Mouse (Mus musculus) kidney, adult 9 months (tissue): ENCODE measurements around the gene Mprip.
"Not testable (repeated sequence)": the region's sequence is repeated elsewhere in the genome, so short reads cannot be mapped to it uniquely, and the experiment has no call there.

Experiments
- DNase-seq: peaks from one replicate; pipeline ENCODE4 v3.0.0; 2022

Mprip gene

GRCm38 (mm10) chr11:59719185-59719584 is 58.1 kb downstream of the Mprip start:
- no peak for DNase-seq

DNA sequence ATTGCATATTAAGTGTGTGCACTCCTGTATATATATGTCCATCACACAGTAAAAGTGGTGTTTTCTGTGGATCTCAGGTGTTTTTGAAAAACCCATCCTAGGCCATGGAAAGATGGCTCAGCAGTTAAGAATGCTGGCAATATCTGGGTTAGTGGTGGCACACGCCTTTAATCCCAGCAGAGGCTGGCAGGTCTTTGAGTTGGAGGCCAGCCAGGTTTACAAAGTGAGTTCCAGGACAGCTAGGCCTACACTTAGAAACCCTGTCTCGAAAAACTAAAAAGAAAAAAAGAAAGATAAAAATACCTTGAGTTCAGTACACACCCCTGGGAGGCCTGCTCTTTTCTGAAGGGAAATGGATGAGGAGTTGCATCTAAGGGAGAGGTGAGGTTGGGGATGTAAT is 60.3 kb downstream of the Mprip start:
- DNase-seq: no peak

- DNase-seq: no peak
Measured at GRCm38 (mm10) chr11:59727204-59727603, 66.1 kb downstream of the Mprip start.

DNA sequence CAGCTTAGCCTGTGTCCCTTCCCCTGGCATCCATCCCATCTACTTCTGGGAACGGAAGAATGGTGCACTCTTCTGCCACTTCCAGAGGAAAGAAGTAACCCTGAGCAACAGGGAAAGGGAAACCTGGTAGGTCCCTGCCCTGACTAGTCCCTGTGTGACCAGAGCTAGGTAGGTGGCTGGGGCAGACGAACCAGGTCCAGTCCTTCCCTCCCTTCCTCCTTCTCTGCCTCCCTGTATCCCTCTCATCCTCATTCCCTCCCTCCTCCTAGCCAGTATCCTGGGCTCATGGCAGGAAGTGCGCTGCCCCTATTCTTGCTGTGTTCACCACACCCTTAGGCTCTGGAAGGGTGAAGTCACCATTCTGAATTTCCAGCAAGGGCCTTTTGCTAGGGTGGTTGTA is 70.7 kb downstream of the Mprip start:
- no peak for DNase-seq

- peak; percentile 58 for DNase-seq
Measured at GRCm38 (mm10) chr11:59732407-59733066, 71.4 kb downstream of the Mprip start.

DNA sequence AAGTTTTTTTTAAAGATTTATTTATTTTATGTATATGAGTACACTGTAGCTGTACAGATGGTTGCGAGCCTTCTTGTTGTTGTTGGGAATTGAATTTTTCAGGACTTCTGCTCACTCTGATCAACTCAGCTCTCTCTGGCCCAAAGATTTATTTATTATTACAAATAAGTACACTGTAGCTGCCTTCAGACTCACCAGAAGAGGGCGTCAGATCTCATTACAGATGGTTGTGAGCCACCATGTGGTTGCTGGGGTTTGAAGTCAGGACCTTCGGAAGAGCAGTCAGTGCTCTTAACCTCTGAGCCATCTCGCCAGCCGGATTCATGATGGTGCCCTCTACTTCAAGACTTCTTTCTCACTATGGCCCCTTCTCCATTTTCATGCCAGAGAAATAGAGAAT is 72.5 kb downstream of the Mprip start:
- DNase-seq: not testable (repeated sequence)

- DNase-seq: no peak
Measured at GRCm38 (mm10) chr11:59734335-59734734, 73.2 kb downstream of the Mprip start.

DNA sequence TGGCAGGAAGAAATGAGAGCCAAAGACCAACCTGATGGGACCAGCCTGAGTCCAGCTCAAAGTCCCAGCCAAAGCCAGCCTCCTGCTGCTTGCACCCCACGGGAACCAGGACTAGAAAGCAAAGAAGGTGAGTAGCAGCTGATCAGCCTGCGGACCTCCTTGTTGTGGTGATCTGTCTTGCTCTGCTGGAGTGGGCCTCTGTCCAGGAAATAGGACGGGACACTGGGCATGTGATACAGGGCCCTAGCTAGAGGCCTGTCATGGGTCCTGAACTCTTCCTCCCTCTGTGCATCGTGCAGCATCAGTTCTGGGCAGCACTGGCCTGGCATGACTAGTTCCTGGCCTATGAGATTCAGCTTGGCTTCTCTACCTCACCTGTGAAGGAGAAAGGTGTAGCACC is 74.8 kb downstream of the Mprip start:
- not testable (repeated sequence) for DNase-seq

GRCm38 (mm10) chr11:59737250-59737649 is 76.1 kb downstream of the Mprip start:
- no peak for DNase-seq

DNA sequence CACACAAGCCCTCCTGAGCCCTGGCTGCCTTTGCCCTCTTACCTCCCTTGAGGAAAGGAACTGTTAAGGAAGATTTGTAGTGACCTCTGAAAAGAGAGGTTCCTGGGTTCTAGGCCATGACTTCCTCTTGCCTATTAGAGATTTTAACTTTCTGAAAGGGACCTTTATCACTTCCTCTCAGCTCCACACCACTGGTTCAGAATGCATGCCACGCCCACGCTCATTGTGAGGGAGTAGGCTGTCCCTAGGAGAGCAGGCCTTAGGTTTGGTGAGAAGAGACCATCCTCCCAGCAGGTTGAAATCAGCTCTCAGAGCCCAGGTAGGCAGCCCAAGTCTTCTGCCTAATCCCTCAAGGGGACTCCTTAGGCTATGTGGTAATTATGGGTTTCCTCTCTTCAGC is 78.9 kb downstream of the Mprip start:
- DNase-seq: no peak

DNA sequence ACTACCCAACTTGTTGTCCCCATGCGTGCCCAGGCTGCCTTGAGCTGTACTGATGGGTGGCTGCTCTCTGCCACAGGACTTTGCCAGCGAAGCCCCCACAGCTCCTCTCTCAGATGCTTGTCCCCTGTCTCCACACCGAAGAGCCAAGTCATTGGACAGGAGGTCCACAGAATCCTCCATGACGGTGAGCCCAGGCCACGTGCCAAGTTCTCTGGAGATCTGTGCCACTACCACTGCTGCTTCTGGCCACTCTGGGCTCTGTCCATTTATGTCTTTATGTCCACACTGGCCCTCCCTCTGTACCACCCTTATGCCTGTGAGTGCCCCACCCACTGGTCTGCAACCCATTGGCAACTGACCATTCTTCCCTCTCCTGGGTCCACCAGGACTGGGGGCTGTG is 80.8 kb downstream of the Mprip start:
- no peak for DNase-seq

- no peak for DNase-seq
Measured at GRCm38 (mm10) chr11:59743307-59743706, 82.2 kb downstream of the Mprip start.

DNA sequence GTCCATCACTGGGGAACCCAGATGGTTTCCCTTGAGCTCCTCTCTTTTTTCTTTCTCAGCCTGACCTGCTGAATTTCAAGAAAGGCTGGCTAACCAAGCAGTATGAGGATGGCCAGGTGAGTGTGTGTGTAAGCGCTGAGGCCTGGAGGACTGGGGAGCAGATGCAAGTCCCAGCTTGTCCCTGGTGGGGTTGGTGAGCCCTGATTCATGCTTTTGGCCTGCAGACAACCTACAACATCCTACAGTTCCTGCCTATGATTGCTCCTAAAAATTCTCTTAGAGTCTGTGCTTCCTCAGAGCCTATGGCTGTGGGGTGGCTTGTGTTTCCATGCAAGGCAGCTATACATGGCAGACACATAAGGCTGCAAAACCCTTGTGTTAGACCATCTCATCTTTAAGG is 82.6 kb downstream of the Mprip start:
- DNase-seq: no peak

- no peak for DNase-seq
Measured at GRCm38 (mm10) chr11:59744374-59744773, 83.3 kb downstream of the Mprip start.

DNA sequence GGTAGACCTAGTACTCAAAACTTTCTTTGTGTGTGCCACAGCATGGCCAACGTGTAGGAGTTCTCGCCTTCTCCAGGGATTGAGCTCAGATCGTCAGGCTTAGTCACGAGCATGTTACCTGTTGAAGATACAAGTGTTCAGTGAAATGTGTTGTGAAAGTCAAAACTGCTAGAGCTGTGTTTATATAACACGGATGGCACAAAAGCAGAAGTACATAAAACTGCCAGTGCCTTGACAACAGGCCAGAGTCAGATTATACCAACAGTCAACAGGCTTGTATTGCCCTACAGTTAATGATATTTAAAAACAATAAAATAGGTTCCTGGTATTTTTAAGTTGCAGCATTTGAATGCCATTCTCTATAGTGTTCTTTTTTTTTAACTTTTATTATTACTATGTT is 84.7 kb downstream of the Mprip start:
- no peak for DNase-seq

DNA sequence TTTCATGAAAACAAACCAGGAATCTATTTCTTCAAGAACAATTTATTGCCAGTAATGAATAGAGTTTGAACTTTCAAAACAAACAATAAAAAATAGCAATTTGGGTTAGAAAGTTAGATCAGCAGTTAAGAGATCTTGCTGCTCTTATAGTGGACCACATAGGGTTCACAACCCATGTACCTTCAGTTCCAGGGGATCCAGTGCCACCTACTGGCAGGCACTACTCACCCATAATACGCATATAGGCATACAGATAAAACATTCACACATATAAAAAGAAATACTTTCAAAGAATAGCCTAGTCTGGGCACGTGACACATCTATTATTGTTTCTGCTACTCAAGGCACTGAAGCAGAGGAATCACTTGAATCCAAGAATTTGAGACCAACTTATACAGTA is 85.5 kb downstream of the Mprip start:
- DNase-seq: peak; percentile 77

DNA sequence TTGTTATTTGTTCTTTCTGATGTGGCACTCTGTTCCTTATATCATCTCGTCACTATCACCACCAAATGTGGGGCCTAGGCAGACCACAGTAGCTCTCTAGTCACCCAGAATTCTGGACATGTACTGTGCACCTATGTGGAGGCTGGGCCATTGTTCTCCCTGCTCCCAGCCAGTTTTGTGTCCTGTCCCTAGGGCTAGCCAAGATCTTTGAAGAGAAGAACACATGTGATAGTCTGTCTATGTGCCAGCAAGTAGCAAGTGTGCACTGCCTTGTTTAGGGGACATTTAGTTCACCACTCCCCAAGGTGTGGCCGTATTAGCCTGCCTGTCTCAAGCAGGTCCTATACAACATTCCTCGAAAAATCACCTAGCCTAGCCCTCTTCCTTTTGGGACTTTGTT is 87.9 kb downstream of the Mprip start:
- DNase-seq: no peak

DNA sequence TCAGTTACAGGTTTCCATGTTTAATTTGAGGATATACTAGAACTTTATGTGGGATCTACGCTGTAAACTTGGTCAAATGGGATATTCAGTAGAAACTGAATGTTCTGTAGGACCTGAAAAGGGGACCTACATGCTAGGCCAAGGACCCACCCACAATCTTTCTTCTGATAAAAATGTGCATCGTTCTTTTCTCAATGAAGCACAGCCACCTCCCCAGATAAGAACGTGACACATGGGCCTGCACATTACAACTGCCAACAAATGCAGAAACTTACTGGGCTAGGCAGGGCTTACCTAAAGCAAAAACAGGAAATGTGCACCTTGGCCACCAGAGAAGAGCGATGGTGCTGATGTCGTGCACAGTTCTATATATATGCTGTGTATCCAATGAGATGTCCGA is 93.4 kb downstream of the Mprip start:
- DNase-seq: no peak

GRCm38 (mm10) chr11:59756351-59756750 is 95.2 kb downstream of the Mprip start:
- DNase-seq: no peak

DNA sequence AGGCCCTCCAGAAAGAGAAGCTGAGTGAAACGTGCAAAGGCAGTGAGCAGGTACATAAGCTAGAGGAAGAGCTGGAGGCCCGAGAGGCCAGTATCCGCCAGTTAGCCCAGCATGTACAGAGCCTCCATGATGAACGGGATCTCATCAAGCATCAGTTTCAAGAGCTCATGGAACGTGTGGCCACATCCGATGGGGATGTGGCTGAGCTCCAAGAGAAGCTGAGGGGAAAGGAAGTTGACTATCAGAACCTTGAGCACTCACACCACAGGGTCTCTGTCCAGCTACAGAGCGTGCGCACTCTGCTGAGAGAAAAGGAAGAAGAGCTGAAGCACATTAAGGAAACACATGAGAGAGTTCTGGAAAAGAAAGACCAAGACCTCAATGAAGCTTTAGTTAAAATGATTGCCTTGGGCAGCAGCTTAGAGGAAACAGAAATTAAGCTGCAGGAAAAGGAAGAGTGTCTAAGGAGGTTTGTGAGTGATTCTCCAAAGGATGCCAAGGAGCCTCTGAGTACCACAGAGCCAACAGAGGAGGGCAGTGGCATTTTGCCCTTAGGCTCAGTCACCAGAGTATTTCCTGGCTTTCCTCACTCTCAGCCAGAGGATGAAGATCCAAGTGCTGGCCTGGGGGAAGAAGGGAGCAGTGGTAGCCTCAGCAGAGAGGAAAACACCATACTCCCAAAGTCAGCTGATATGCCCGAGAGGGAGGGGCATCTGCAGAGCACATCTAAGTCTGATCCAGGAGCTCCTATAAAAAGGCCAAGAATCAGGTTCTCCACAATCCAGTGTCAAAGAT is 97.3 kb downstream of the Mprip start:
- DNase-seq: no peak

- peak; percentile 40 for DNase-seq
Measured at GRCm38 (mm10) chr11:59759178-59759577, 98.1 kb downstream of the Mprip start.

DNA sequence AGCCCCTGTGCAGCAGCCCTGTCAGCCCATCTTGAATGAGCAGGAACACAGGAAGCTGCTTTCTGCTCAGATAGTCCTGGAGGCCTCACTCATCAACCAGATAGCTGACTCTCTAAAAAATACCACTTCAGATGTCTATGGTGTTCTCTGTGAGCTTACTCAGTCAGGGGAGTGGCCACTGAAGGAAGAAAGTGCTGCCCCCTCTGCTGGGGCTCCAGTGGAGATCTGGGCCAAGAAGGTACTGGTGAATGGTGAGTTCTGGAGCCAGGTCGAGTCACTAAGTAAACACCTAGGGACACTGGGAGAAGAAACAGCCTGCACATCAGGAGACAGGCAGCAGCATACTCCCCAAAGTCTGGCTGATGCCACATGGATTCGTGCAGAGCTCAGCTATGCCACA is 98.5 kb downstream of the Mprip start:
- no peak for DNase-seq

GRCm38 (mm10) chr11:59760796-59761195 is 99.7 kb downstream of the Mprip start:
- no peak for DNase-seq

GRCm38 (mm10) chr11:59769307-59769706 is 108.2 kb downstream of the Mprip start:
- DNase-seq: no peak

DNA sequence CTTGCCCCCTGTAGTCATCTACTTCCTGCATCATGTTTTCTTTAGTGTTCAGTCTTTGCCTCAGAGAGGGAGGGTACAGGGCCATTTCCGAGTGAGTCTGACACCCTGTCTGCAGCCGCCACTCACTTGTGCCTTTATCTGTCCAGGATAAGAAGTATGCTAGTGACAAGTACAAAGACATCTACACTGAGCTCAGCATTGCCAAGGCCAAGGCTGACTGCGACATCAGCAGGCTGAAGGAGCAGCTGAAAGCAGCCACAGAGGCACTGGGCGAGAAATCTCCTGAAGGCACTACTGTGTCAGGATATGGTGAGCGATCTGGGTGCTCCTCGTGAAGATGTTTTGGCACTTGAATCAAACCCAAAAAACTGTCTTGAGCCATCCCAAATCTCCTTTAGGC is 108.6 kb downstream of the Mprip start:
- no peak for DNase-seq
